Mouse (Mus musculus) ES-CJ7 (cell line): ENCODE measurements around the gene Ibsp.

Experiments used
- DNase-seq: peaks from one replicate; pipeline ENCODE4 v3.0.0; 2011; ENCODE audit warnings: low read depth, low spot score

Ibsp gene

DNA sequence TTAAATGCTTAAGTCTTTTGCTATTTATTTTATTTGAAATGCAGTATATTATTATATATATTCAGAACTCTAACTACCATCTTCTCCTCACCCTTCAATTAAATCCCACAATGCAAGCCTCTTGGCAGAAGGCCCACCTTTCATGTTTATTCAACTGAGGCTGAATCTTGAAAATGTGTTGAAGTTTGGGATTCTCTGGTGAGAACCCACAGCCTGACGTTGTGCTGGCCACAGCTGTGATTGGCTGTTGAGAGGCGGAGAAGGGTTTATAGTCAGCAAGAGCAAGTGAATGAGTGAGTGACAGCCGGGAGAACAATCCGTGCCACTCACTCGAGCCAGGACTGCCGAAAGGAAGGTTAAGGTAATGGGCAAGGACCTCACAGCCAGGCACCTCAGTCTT is at the start of gene Ibsp:
TSS of gene Ibsp (plus strand) at position 178 of the 400 bp plus-strand sequence.
- DNase-seq: no peak

- no peak for DNase-seq
Observed at GRCm38 (mm10) chr5:104251811-104252210, 47.2 kb upstream of the Ibsp start.

DNA sequence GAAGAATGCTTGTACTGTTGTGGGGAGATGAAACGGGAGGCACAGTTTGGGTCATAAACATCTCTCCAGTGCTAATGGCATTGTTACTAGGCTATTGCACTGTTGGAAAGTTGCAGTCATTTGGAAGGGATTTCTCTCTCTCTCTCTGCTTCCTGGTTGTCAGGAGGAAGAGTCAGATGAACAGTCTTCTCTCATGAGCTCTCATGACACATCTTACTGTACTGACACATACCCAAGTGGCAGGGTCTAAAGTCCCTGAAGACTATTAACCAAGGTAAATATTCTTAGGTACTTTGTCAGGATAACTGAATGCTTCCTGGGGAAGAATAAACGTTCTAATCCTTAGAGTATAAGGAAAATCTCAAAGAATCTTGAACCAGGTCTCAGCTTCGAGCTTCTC is 42.4 kb upstream of the Ibsp start:
- no peak for DNase-seq

DNA sequence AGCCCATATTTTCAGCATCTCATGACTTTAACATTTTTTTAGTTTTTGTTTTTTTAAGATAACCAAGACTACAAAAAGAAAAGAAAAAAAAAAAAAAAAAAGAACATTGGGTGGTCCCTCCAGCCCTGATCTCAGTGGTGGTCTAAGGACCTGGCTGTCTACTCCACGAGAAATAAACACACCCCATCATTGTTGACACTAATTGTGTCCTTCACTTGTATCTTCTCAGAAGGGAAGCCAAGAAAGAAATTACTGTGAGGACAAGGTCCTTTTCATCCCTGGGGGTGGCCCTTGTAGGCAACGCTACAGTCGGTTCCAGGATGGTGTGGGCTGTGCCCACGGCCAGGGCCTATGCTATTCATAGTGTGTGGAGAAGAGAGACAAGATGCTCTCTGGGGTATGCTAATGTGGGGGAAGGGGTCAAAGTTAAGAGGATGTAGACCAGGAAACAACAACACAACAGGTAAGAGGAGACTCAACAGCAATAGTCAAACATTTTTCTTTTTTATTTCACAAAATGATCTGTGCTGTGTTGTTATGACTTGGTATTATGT is 37.0 kb upstream of the Ibsp start:
- no peak for DNase-seq

- DNase-seq: no peak
Observed at GRCm38 (mm10) chr5:104263014-104263776, 35.8 kb upstream of the Ibsp start.

GRCm38 (mm10) chr5:104294201-104294600 is 4.8 kb upstream of the Ibsp start:
- no peak for DNase-seq

GRCm38 (mm10) chr5:104314073-104314472 is 15.1 kb downstream of the Ibsp start:
- DNase-seq: no peak

DNA sequence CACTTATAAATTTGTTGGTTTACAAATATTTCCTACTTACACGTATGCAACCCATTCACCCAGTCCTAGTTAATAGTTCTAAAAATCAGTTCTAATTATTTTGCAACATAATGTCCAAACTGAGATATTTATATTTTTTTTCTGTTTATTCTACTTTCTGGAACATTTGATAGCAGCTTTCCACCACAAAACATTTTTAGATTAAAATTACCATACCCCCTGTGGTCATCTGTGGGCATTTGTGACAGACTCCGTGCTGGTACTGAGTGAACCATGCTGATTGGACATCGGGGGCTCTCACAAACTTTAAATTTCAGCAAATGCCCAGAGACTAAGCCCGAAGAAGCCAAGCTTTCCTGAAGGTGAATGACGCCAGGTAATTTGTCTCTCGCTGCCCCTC is 26.1 kb downstream of the Ibsp start, which contains the start of gene Mepe:
TSS of gene Mepe (plus strand) at position 301 of the 400 bp plus-strand sequence.
- no peak for DNase-seq

DNA sequence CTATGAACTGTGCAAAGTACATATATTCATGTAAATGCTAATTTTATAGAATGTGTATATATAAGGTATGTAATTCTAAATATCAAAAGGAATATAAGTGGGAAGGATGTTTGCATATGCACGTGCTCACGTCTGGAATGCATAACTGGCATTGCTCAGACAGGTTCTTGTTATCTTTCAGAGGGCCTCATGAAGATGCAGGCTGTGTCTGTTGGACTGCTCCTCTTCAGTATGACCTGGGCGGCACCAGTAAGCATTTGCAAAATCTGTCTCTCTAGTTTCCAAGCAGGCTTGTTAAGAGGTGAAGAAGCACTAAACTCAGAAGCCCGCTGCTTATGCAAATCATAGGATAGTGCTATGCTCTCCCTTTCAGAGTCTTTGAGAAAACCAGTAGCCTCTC is 27.9 kb downstream of the Ibsp start:
- DNase-seq: no peak

GRCm38 (mm10) chr5:104327389-104327788 is 28.4 kb downstream of the Ibsp start:
- no peak for DNase-seq

DNA sequence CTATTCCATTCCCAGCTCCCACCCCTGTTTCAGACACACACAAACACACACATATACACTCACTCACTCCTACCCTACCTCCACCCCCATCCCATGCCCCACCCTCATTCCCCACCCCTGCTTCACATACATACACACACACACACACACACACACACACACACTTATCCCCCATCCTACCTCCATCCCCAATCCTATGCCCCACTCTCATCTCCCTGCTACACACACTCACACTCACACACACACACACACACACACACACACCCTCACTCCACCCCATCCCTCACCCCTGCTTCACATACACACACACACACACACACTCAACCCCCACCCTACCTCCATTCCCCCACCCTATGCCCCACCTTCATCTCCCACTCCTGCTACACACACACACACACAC is 28.9 kb downstream of the Ibsp start:
- no peak for DNase-seq

DNA sequence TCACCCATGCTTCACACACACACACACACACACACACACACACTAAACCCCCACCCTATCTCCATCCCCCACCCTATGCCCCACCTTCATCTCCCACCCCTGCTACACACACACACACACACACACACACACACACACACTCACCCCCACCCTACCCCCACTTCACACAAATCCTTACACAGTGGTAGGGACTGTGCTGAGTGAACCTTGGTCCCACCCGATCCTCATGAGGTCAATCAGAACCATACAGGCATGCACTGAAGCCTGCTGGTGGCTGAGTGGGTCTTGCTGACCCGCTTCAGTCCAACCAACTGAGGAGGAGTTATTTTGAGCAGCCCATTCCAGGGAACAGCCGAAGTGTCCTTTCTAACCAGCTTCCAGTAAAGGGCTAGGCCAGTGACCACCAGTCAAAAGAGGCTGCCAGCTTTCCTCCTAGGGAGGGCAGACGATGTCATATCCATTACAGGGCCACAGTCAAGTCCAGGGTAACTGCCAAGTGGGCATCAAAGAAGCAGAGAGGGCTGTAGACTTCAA is 29.4 kb downstream of the Ibsp start:
- no peak for DNase-seq

- DNase-seq: no peak
Observed at GRCm38 (mm10) chr5:104329381-104329780, 30.4 kb downstream of the Ibsp start.

- no peak for DNase-seq
Observed at GRCm38 (mm10) chr5:104330088-104330487, 31.1 kb downstream of the Ibsp start.

GRCm38 (mm10) chr5:104332296-104332695 is 33.3 kb downstream of the Ibsp start:
- no peak for DNase-seq

GRCm38 (mm10) chr5:104333231-104333640 is 34.3 kb downstream of the Ibsp start:
- peak; percentile 65 for DNase-seq

DNA sequence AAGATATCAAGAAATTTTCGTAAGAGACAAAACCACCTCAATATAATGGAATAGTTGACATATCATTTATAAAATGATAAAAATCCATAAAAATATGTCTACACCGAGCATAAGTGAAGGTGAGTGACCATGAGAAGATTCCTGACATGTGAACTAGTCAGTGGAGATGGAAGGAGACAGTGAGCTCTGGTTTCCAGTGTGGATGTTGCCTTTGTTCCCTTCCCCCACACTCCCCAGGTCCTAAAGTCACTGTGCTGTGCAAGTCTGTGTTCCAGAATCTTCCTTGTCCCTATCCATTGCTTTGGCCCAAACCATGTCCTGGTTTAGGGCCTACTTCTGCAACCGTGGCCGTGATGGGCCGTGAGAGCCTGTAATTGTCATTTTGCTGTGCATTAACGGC is 34.7 kb downstream of the Ibsp start:
- no peak for DNase-seq

- DNase-seq: no peak
Observed at GRCm38 (mm10) chr5:104334516-104334915, 35.5 kb downstream of the Ibsp start.

DNA sequence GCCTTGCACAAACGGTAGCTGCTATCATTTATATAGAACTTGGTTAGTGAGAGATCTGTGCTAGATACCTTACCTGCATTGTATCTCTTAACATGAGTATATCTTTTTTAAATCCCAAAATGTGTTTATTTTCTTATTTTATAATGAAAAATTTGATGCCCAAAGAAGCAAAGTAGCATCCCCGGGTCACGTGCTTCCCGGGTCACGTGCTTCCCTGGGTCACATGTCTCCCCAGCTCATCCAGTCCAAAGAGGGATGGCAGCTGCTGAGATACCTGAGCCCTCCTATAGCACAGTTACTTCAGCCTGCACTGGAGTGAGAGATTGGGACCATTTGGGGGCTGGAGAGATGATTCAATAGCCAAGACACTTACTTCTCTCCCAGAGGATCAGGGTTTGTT is 37.0 kb downstream of the Ibsp start:
- no peak for DNase-seq

DNA sequence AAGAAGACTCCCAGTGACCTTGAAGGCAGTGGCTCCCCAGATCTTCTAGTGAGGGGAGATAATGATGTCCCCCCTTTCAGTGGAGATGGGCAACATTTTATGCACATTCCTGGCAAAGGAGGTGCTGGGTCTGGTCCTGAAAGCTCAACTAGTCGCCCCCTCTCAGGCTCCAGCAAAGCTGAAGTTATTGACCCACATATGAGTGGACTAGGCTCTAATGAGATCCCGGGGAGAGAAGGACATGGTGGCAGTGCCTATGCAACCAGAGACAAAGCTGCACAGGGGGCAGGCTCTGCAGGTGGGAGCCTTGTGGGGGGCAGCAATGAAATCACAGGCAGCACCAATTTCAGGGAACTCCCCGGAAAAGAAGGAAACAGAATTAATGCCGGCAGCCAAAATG is 38.5 kb downstream of the Ibsp start:
- DNase-seq: no peak

GRCm38 (mm10) chr5:104339009-104339408 is 40.0 kb downstream of the Ibsp start:
- no peak for DNase-seq

GRCm38 (mm10) chr5:104339706-104340512 is 40.9 kb downstream of the Ibsp start:
- peak; percentile 89 for DNase-seq
